8 mouse cellular contexts compared by ENCODE assay signal in genomic region chr11:97659990-97660714, GRCm38 (mm10). TPM values are rescaled to one million over a fixed set of nuclear protein-coding genes. Genes with fewer than 3 reads are reported as not detected.
A peak's percentile ranks its signal among the peaks of the same experiment; 100 is the strongest.
DNase-seq lines count a peak whose midpoint lies in the region; ATAC-seq lines count a peak whose summit lies in the region.

No protein-coding gene starts in this region.

- H3K4me2 ChIP-seq in embryonic facial prominence, embryonic 15.5 days (replicated peaks), result peak overlapping the region; percentile 83
- peak overlapping the region; percentile 90 for H3K4me2 ChIP-seq in heart, embryonic 13.5 days
- peak overlapping the region; percentile 64 for H3K4me2 ChIP-seq in kidney, embryonic 16.5 days (replicated peaks; ENCODE audit: low read depth, low read length)
- peak overlapping the region; percentile 80 for H3K4me2 ChIP-seq in liver, embryonic 13.5 days
- H3K4me2 ChIP-seq in stomach, embryonic 16.5 days (ENCODE audit: low read depth, low read length), result peak overlapping the region; percentile 94

- ATAC-seq in embryonic facial prominence, embryonic 15.5 days (ENCODE audit: insufficient number of reproducible peaks, low FRiP score, low TSS enrichment, low read depth), result peak; percentile 85
- peak; percentile 68; the same call in 1 of the 2 replicates for ATAC-seq in heart, embryonic 13.5 days (ENCODE audit: extremely low read depth, insufficient number of reproducible peaks, low FRiP score, low TSS enrichment)
- peak; percentile 87 for ATAC-seq in kidney, embryonic 16.5 days (ENCODE audit: low FRiP score, low TSS enrichment)
- ATAC-seq in liver, embryonic 13.5 days (ENCODE audit: low read depth), result peak; percentile 82
- peak; percentile 90 for ATAC-seq in stomach, embryonic 16.5 days (ENCODE audit: insufficient read depth, low FRiP score)

- H3K9ac ChIP-seq in embryonic facial prominence, embryonic 15.5 days, result peak overlapping the region; percentile 81
- H3K9ac ChIP-seq in heart, embryonic 13.5 days, result peak overlapping the region; percentile 95
- H3K9ac ChIP-seq in kidney, embryonic 16.5 days (replicated peaks; ENCODE audit: low read length), result peak overlapping the region; percentile 94
- peak overlapping the region; percentile 74 for H3K9ac ChIP-seq in liver, embryonic 13.5 days
- H3K9ac ChIP-seq in stomach, embryonic 16.5 days (ENCODE audit: low read length), result peak overlapping the region; percentile 95

- under 1% methylated on average over 76 of the region's 78 CpGs for WGBS in embryonic facial prominence, embryonic 15.5 days
- under 1% methylated on average over 61 of the region's 78 CpGs for WGBS in heart, embryonic 13.5 days
- WGBS in kidney, embryonic 16.5 days, result under 1% methylated on average over 58 of the region's 78 CpGs
- WGBS in liver, embryonic 13.5 days (ENCODE audit: insufficient replicate concordance), result 0% methylated on average over 78 of the region's 78 CpGs
- under 1% methylated on average over 77 of the region's 78 CpGs for WGBS in stomach, embryonic 16.5 days

- no peaks in the 10 kb centered on the region for H3K36me3 ChIP-seq in embryonic facial prominence, embryonic 15.5 days
- no peaks in the 10 kb centered on the region for H3K36me3 ChIP-seq in heart, embryonic 13.5 days
- no peaks in the 10 kb centered on the region for H3K36me3 ChIP-seq in kidney, embryonic 16.5 days (ENCODE audit: insufficient read depth, low read length)
- no peaks in the 10 kb centered on the region for H3K36me3 ChIP-seq in liver, embryonic 13.5 days
- H3K36me3 ChIP-seq in stomach, embryonic 16.5 days (ENCODE audit: control insufficient read depth, insufficient read depth, low read length), result no peaks in the 10 kb centered on the region

- peak; percentile 89 for DNase-seq in CD4-positive helper T cell, adult 2 months (ENCODE audit: low read depth, low spot score)
- DNase-seq in adrenal gland, postnatal 36 days, result peak; percentile 84 to 90
- peak; percentile 33 for DNase-seq in liver, embryonic 13.5 days
- DNase-seq in natural killer cell, adult 2 months (ENCODE audit: low spot score in 2 of 2), result peak; percentile 62 to 73

- peaks cover 17% of the 10 kb centered on the region for H3K27me3 ChIP-seq in embryonic facial prominence, embryonic 15.5 days
- peaks cover 11% of the 10 kb centered on the region for H3K27me3 ChIP-seq in heart, embryonic 13.5 days (replicated peaks)
- no peaks in the 10 kb centered on the region; the same call in none of the 2 replicates for H3K27me3 ChIP-seq in kidney, embryonic 16.5 days (ENCODE audit: insufficient read depth, low read length)
- peaks cover 72% of the 10 kb centered on the region for H3K27me3 ChIP-seq in liver, embryonic 13.5 days
- H3K27me3 ChIP-seq in stomach, embryonic 16.5 days (ENCODE audit: control insufficient read depth, insufficient read depth, low read length), result no peaks in the 10 kb centered on the region

- H3K4me1 ChIP-seq in embryonic facial prominence, embryonic 15.5 days, result peaks cover 45% of the 10 kb centered on the region
- H3K4me1 ChIP-seq in heart, embryonic 13.5 days, result peaks cover 67% of the 10 kb centered on the region
- H3K4me1 ChIP-seq in kidney, embryonic 16.5 days (ENCODE audit: insufficient read depth, low read length), result peaks cover 51% of the 10 kb centered on the region
- peaks cover 53% of the 10 kb centered on the region for H3K4me1 ChIP-seq in liver, embryonic 13.5 days (replicated peaks)
- H3K4me1 ChIP-seq in stomach, embryonic 16.5 days (ENCODE audit: control insufficient read depth, insufficient read depth, low read length), result peaks cover 31% of the 10 kb centered on the region

- H3K9me3 ChIP-seq in embryonic facial prominence, embryonic 15.5 days (replicated peaks), result no peaks in the 10 kb centered on the region
- H3K9me3 ChIP-seq in heart, embryonic 13.5 days, result no peaks in the 10 kb centered on the region
- no peaks in the 10 kb centered on the region for H3K9me3 ChIP-seq in kidney, embryonic 16.5 days (ENCODE audit: low read length)
- H3K9me3 ChIP-seq in liver, embryonic 13.5 days (replicated peaks), result no peaks in the 10 kb centered on the region
- H3K9me3 ChIP-seq in stomach, embryonic 16.5 days (replicated peaks; ENCODE audit: control insufficient read depth, low read length), result no peaks in the 10 kb centered on the region

- H3K4me3 ChIP-seq in embryonic facial prominence, embryonic 15.5 days (replicated peaks), result peak overlapping the region; percentile 83
- H3K4me3 ChIP-seq in heart, embryonic 13.5 days, result peak overlapping the region; percentile 92
- peak overlapping the region; percentile 87 for H3K4me3 ChIP-seq in kidney, embryonic 16.5 days (ENCODE audit: low read length)
- peak overlapping the region; percentile 69 for H3K4me3 ChIP-seq in liver, embryonic 13.5 days (replicated peaks)
- H3K4me3 ChIP-seq in stomach, embryonic 16.5 days (replicated peaks; ENCODE audit: low read length), result peak overlapping the region; percentile 86

- peak overlapping the region; percentile 83 for H3K27ac ChIP-seq in embryonic facial prominence, embryonic 15.5 days (replicated peaks)
- H3K27ac ChIP-seq in heart, embryonic 13.5 days (replicated peaks), result peak overlapping the region; percentile 95
- peak overlapping the region; percentile 92 for H3K27ac ChIP-seq in kidney, embryonic 16.5 days (ENCODE audit: low read length)
- H3K27ac ChIP-seq in liver, embryonic 13.5 days, result peak overlapping the region; percentile 48
- H3K27ac ChIP-seq in stomach, embryonic 16.5 days (ENCODE audit: low read length), result peak overlapping the region; percentile 85

RNA-seq across cellular contexts. Expression of gene Mllt6, which starts 3.1 kb away (rescaled TPM):
- 10 to 100 TPM; 38.6 to 41.5 TPM for total RNA-seq in adrenal gland, postnatal 36 days (2021)
- polyA plus RNA-seq in embryonic facial prominence, embryonic 15.5 days (2015; fragmentation: Nextera tagmentation; extraction: Ambion mirVana), result 2.6 and 3.2 TPM in 2 replicates
- polyA plus RNA-seq in heart, embryonic 13.5 days (2015; fragmentation: Nextera tagmentation; extraction: Ambion mirVana), result 1.7 and 1.9 TPM in 2 replicates
- polyA plus RNA-seq in kidney, embryonic 16.5 days (2015; fragmentation: Nextera tagmentation; extraction: Ambion mirVana), result 4.1 and 5.5 TPM in 2 replicates
- polyA plus RNA-seq in liver, embryonic 13.5 days (2015; fragmentation: Nextera tagmentation; extraction: Ambion mirVana), result 0.17 and 0.23 TPM in 2 replicates
- polyA plus RNA-seq in stomach, embryonic 16.5 days (2015; fragmentation: Nextera tagmentation; extraction: Ambion mirVana), result 1.9 and 2.5 TPM in 2 replicates

RNA-seq across cellular contexts. Expression of gene Cisd3, which starts 25.5 kb away (rescaled TPM):
- 100 to 1,000 TPM; 187 to 222 TPM for total RNA-seq in adrenal gland, postnatal 36 days (2021)
- polyA plus RNA-seq in embryonic facial prominence, embryonic 15.5 days (2015; fragmentation: Nextera tagmentation; extraction: Ambion mirVana), result 30.7 and 32.7 TPM in 2 replicates
- polyA plus RNA-seq in heart, embryonic 13.5 days (2015; fragmentation: Nextera tagmentation; extraction: Ambion mirVana), result 44.1 and 53.7 TPM in 2 replicates
- polyA plus RNA-seq in kidney, embryonic 16.5 days (2015; fragmentation: Nextera tagmentation; extraction: Ambion mirVana), result 47.3 and 53.1 TPM in 2 replicates
- 11.7 and 13.3 TPM in 2 replicates for polyA plus RNA-seq in liver, embryonic 13.5 days (2015; fragmentation: Nextera tagmentation; extraction: Ambion mirVana)
- polyA plus RNA-seq in stomach, embryonic 16.5 days (2015; fragmentation: Nextera tagmentation; extraction: Ambion mirVana), result 34.2 and 35.1 TPM in 2 replicates

RNA-seq across cellular contexts. Expression of gene Epop, which starts 30.6 kb away (rescaled TPM):
- total RNA-seq in adrenal gland, postnatal 36 days (2021), result 1 to 10 TPM; 4.9 to 5.8 TPM
- 3.7 and 4.3 TPM in 2 replicates for polyA plus RNA-seq in embryonic facial prominence, embryonic 15.5 days (2015; fragmentation: Nextera tagmentation; extraction: Ambion mirVana)
- 1.1 and 1.4 TPM in 2 replicates for polyA plus RNA-seq in heart, embryonic 13.5 days (2015; fragmentation: Nextera tagmentation; extraction: Ambion mirVana)
- polyA plus RNA-seq in kidney, embryonic 16.5 days (2015; fragmentation: Nextera tagmentation; extraction: Ambion mirVana), result 2.3 and 2.5 TPM in 2 replicates
- polyA plus RNA-seq in liver, embryonic 13.5 days (2015; fragmentation: Nextera tagmentation; extraction: Ambion mirVana), result 0.65 and 0.69 TPM in 2 replicates
- 0.41 and 0.77 TPM in 2 replicates for polyA plus RNA-seq in stomach, embryonic 16.5 days (2015; fragmentation: Nextera tagmentation; extraction: Ambion mirVana)

RNA-seq across cellular contexts. Expression of gene Pcgf2, which starts 40.1 kb away (rescaled TPM):
- total RNA-seq in adrenal gland, postnatal 36 days (2021), result 10 to 100 TPM; 25.7 to 28.5 TPM
- polyA plus RNA-seq in embryonic facial prominence, embryonic 15.5 days (2015; fragmentation: Nextera tagmentation; extraction: Ambion mirVana), result 12.0 and 12.6 TPM in 2 replicates
- polyA plus RNA-seq in heart, embryonic 13.5 days (2015; fragmentation: Nextera tagmentation; extraction: Ambion mirVana), result 10.5 and 11.0 TPM in 2 replicates
- polyA plus RNA-seq in kidney, embryonic 16.5 days (2015; fragmentation: Nextera tagmentation; extraction: Ambion mirVana), result 12.3 and 16.3 TPM in 2 replicates
- polyA plus RNA-seq in liver, embryonic 13.5 days (2015; fragmentation: Nextera tagmentation; extraction: Ambion mirVana), result 2.3 and 3.6 TPM in 2 replicates
- 8.9 and 9.4 TPM in 2 replicates for polyA plus RNA-seq in stomach, embryonic 16.5 days (2015; fragmentation: Nextera tagmentation; extraction: Ambion mirVana)

RNA-seq across cellular contexts. Expression of gene Psmb3, which starts 43.0 kb away (rescaled TPM):
- total RNA-seq in adrenal gland, postnatal 36 days (2021), result 100 to 1,000 TPM; 227 to 235 TPM
- 440 and 475 TPM in 2 replicates for polyA plus RNA-seq in embryonic facial prominence, embryonic 15.5 days (2015; fragmentation: Nextera tagmentation; extraction: Ambion mirVana)
- 371 and 445 TPM in 2 replicates for polyA plus RNA-seq in heart, embryonic 13.5 days (2015; fragmentation: Nextera tagmentation; extraction: Ambion mirVana)
- polyA plus RNA-seq in kidney, embryonic 16.5 days (2015; fragmentation: Nextera tagmentation; extraction: Ambion mirVana), result 478 and 503 TPM in 2 replicates
- polyA plus RNA-seq in liver, embryonic 13.5 days (2015; fragmentation: Nextera tagmentation; extraction: Ambion mirVana), result 335 and 374 TPM in 2 replicates
- 363 and 373 TPM in 2 replicates for polyA plus RNA-seq in stomach, embryonic 16.5 days (2015; fragmentation: Nextera tagmentation; extraction: Ambion mirVana)

Comparison
In these comparisons a context has a peak if more than half of its experiments do, and no peak if none do; other contexts are left out.
1. Peak in every context shown above with its lines: DNase-seq, ATAC-seq, H3K4me3 ChIP-seq and H3K27ac ChIP-seq.
2. DNase-seq: peak in every context shown above with its lines; median percentile 89 in CD4-positive helper T cell, adult 2 months; 87 in adrenal gland, postnatal 36 days; 68 in natural killer cell, adult 2 months; 33 in liver, embryonic 13.5 days.